Mouse (Mus musculus): ENCODE data around the gene Rnf224.

The Rnf224 gene

GRCm38 (mm10) chr2:25225811-25226379 is 10.7 kb downstream of the Rnf224 start:
- DNase-seq (ENCODE audit: low read depth), result no peak

GRCm38 (mm10) chr2:25224766-25225752 is 11.5 kb downstream of the Rnf224 start:
- peak; percentile 100 for DNase-seq (ENCODE audit: low read depth)

GRCm38 (mm10) chr2:25224492-25224765 is 12.2 kb downstream of the Rnf224 start, which contains the start of gene Tubb4b:
TSS of gene Tubb4b (minus strand) at chr2:25224702.
- no peak for DNase-seq (ENCODE audit: low read depth)

GRCm38 (mm10) chr2:25223681-25224491 is 12.7 kb downstream of the Rnf224 start:
- DNase-seq (ENCODE audit: low read depth), result peak; percentile 92

- peak; percentile 36 for DNase-seq (ENCODE audit: low read depth)
Measured at GRCm38 (mm10) chr2:25221331-25221772, 15.2 kb downstream of the Rnf224 start.

- no peak for DNase-seq (ENCODE audit: low read depth)
Measured at GRCm38 (mm10) chr2:25218445-25218844, 18.1 kb downstream of the Rnf224 start, which contains the start of gene Fam166a. TSS of gene Fam166a (plus strand) at chr2:25218745.

GRCm38 (mm10) chr2:25217666-25218065 is 18.9 kb downstream of the Rnf224 start:
- no peak for DNase-seq (ENCODE audit: low read depth)

GRCm38 (mm10) chr2:25214444-25214843 is 22.1 kb downstream of the Rnf224 start, which contains the start of gene Stpg3:
TSS of gene Stpg3 (minus strand) at chr2:25214637.
- no peak for DNase-seq (ENCODE audit: low read depth)

- DNase-seq (ENCODE audit: low read depth), result no peak
Measured at GRCm38 (mm10) chr2:25213266-25213865, 23.2 kb downstream of the Rnf224 start.

- peak; percentile 96 for DNase-seq (ENCODE audit: low read depth)
Measured at GRCm38 (mm10) chr2:25211121-25211670, 25.4 kb downstream of the Rnf224 start, which contains the start of gene Nelfb. TSS of gene Nelfb (minus strand) at chr2:25211489.

GRCm38 (mm10) chr2:25210686-25211085 is 25.9 kb downstream of the Rnf224 start:
- DNase-seq (ENCODE audit: low read depth), result no peak

GRCm38 (mm10) chr2:25207593-25207992 is 29.0 kb downstream of the Rnf224 start:
- DNase-seq (ENCODE audit: low read depth), result no peak

- DNase-seq (ENCODE audit: low read depth), result peak; percentile 59
Measured at GRCm38 (mm10) chr2:25203631-25204214, 32.9 kb downstream of the Rnf224 start.

GRCm38 (mm10) chr2:25200631-25201030 is 36.0 kb downstream of the Rnf224 start:
- DNase-seq (ENCODE audit: low read depth), result no peak

- no peak for DNase-seq (ENCODE audit: low read depth)
Measured at GRCm38 (mm10) chr2:25197946-25198345, 38.6 kb downstream of the Rnf224 start.

GRCm38 (mm10) chr2:25197191-25197590 is 39.4 kb downstream of the Rnf224 start:
- no peak for DNase-seq (ENCODE audit: low read depth)

- DNase-seq (ENCODE audit: low read depth), result peak; percentile 99
Measured at GRCm38 (mm10) chr2:25196172-25196954, 40.2 kb downstream of the Rnf224 start, which contains the start of gene Tor4a. TSS of gene Tor4a (minus strand) at chr2:25196886.

GRCm38 (mm10) chr2:25195211-25196156 is 41.1 kb downstream of the Rnf224 start:
- peak; percentile 92 for DNase-seq (ENCODE audit: low read depth)

Measured in 416B (cell line).